Mouse (Mus musculus): Measurements from ENCODE around the gene Olfr68. TPM values are rescaled to one million over a fixed set of nuclear protein-coding genes. Genes with fewer than 3 reads are reported as not detected.
"Not testable (repeated sequence)": the region's sequence is repeated elsewhere in the genome, so short reads cannot be mapped to it uniquely, and the experiment has no call there.

Gene Olfr68
- polyA plus RNA-seq, 1 experiment from 2014 or later, result not detected

DNA sequence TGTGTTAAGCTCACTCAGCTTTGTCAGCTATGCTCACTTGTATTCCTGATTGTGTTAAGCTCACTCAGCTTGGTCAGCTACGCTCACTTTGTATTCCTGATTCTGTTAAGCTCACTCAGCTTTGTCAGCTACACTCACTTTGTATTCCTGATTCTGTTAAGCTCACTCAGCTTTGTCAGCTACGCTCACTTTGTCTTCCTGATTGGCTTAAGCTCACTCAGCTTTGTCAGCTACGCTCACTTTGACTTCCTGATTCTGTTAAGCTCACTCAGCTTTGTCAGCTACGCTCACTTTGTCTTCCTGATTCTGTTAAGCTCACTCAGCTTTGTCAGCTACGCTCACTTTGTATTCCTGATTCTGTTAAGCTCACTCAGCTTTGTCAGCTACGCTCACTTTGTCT is 17.3 kb downstream of the Olfr68 start:
- H3K36me3 ChIP-seq; H3K27ac ChIP-seq (replicated peaks); ATAC-seq (ENCODE audit: extremely low read depth, insufficient number of reproducible peaks, low FRiP score, low TSS enrichment); H3K4me3 ChIP-seq; H3K9ac ChIP-seq; H3K9me3 ChIP-seq; H3K4me1 ChIP-seq; H3K4me2 ChIP-seq; H3K27me3 ChIP-seq (replicated peaks): not testable (repeated sequence)
- 80% methylated on average over 6 of the region's 6 CpGs for WGBS

GRCm38 (mm10) chr7:103757233-103757632 is 22.3 kb downstream of the Olfr68 start, which contains the start of gene Olfr630:
Olfr630 (minus strand) TSS chr7:103757333.
- 40% methylated on average over 2 of the region's 2 CpGs for WGBS

DNA sequence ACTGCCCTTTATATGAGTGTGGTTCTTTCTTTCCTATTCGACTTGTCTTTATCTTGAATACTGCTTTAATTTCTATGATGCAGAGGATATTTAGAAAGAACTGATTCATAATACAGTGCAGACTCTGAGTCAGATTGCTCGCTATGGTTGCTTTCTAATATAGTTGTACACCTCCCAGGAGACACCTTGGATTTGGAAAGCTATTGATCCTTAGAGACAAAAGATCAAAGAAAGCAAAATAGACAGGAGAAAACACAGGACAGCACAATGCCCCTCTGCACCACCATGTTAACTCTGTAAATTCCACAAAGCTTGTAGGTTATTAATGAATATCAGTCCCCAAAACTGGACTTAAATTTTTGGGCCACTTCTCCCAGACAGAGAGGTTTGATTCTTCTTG is 34.7 kb downstream of the Olfr68 start, which contains the start of gene Olfr629:
Gene Olfr629 (minus strand): TSS at position 101 of the 400 bp plus-strand sequence.
- no peaks in the 10 kb centered on the region for H3K27me3 ChIP-seq (replicated peaks)
- 60% methylated on average over 2 of the region's 2 CpGs for WGBS
- no peaks in the 10 kb centered on the region for H3K36me3 ChIP-seq

More at GRCm38 (mm10) chr7:103757233-103757632, 22.3 kb downstream of the Olfr68 start, which contains the start of gene Olfr630:
- Histone ChIP-seq H3K9me3 (no peaks in the 10 kb centered on the region), H3K36me3 (no peaks in the 10 kb centered on the region), H3K4me2 (no peak within 1 kb of the TSS), H3K9ac (no peak within 1 kb of the TSS), H3K27ac (replicated peaks) (no peak within 1 kb of the TSS), H3K4me3 (no peak within 1 kb of the TSS), H3K4me1 (no peaks in the 10 kb centered on the region), H3K27me3 (replicated peaks) (no peaks in the 10 kb centered on the region)
- no peak for ATAC-seq (ENCODE audit: extremely low read depth, insufficient number of reproducible peaks, low FRiP score, low TSS enrichment)

DNA sequence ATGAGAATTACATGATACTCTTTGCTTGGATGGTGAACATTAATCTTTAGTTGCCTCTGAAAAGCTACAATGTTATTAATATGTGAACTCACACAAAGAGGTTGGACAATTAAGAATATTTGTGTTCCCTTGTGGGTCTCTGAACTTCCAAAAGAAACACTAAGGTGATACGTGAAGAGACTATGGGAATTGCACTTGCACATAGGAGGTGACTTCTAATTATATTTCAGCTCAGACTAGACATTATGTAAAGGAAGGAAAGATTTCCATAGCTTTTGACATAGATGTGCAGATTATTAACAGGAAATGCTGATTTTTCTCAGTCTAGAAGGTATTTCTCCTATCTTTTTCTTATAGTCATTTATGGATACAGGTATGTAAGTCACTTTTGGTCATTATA is 49.4 kb downstream of the Olfr68 start, which contains the start of gene Olfr628:
Gene Olfr628 (plus strand): TSS at position 301 of the 400 bp plus-strand sequence.
- no peak within 1 kb of the TSS for H3K4me2 ChIP-seq
- ATAC-seq (ENCODE audit: extremely low read depth, insufficient number of reproducible peaks, low FRiP score, low TSS enrichment), result no peak
- H3K36me3 ChIP-seq, result no peaks in the 10 kb centered on the region
- no peak within 1 kb of the TSS for H3K9ac ChIP-seq
- H3K9me3 ChIP-seq, result no peaks in the 10 kb centered on the region
- no peak within 1 kb of the TSS for H3K27ac ChIP-seq (replicated peaks)
- no peak within 1 kb of the TSS for H3K4me3 ChIP-seq
- H3K4me1 ChIP-seq, result no peaks in the 10 kb centered on the region
- no peaks in the 10 kb centered on the region for H3K27me3 ChIP-seq (replicated peaks)
- 83% methylated on average over 1 of the region's 1 CpGs for WGBS

More for the DNA sequence above, 34.7 kb downstream of the Olfr68 start, which contains the start of gene Olfr629:
- no peak for ATAC-seq (ENCODE audit: extremely low read depth, insufficient number of reproducible peaks, low FRiP score, low TSS enrichment)
- H3K4me1 ChIP-seq, result no peaks in the 10 kb centered on the region
- H3K27ac ChIP-seq (replicated peaks), result no peak within 1 kb of the TSS
- H3K4me3 ChIP-seq, result no peak within 1 kb of the TSS
- 0 out of 2 replicates have a peak, but pooled peaks cover 5% of the 10 kb centered on the region for H3K9me3 ChIP-seq
- no peak within 1 kb of the TSS for H3K4me2 ChIP-seq
- no peak within 1 kb of the TSS for H3K9ac ChIP-seq

Other genes starting within 250 kb of the Olfr68 start
- not detected in 2 replicates for gene Olfr612, start 237.0 kb downstream of the Olfr68 start, polyA plus RNA-seq (2015; fragmentation: Nextera tagmentation; extraction: Ambion mirVana)
- gene Olfr613, start 231.6 kb downstream of the Olfr68 start, polyA plus RNA-seq (2015; fragmentation: Nextera tagmentation; extraction: Ambion mirVana), result not detected in 2 replicates
- gene Olfr615, start 223.6 kb downstream of the Olfr68 start, polyA plus RNA-seq (2015; fragmentation: Nextera tagmentation; extraction: Ambion mirVana), result not detected in 2 replicates
- gene Olfr616, start 210.6 kb downstream of the Olfr68 start, polyA plus RNA-seq (2015; fragmentation: Nextera tagmentation; extraction: Ambion mirVana), result not detected in 2 replicates
- gene Olfr617, start 206.6 kb downstream of the Olfr68 start, polyA plus RNA-seq (2015; fragmentation: Nextera tagmentation; extraction: Ambion mirVana), result not detected in 2 replicates
- not detected in 2 replicates for gene Olfr618, start 189.6 kb downstream of the Olfr68 start, polyA plus RNA-seq (2015; fragmentation: Nextera tagmentation; extraction: Ambion mirVana)
- gene Olfr619, start 179.1 kb downstream of the Olfr68 start, polyA plus RNA-seq (2015; fragmentation: Nextera tagmentation; extraction: Ambion mirVana), result not detected in 2 replicates
- not detected in 2 replicates for gene Olfr620, start 167.2 kb downstream of the Olfr68 start, polyA plus RNA-seq (2015; fragmentation: Nextera tagmentation; extraction: Ambion mirVana)
- not detected in 2 replicates for gene Olfr622, start 137.0 kb downstream of the Olfr68 start, polyA plus RNA-seq (2015; fragmentation: Nextera tagmentation; extraction: Ambion mirVana)
- not detected in 2 replicates for gene Olfr623, start 116.0 kb downstream of the Olfr68 start, polyA plus RNA-seq (2015; fragmentation: Nextera tagmentation; extraction: Ambion mirVana)
- gene Olfr624, start 108.5 kb downstream of the Olfr68 start, polyA plus RNA-seq (2015; fragmentation: Nextera tagmentation; extraction: Ambion mirVana), result 0.03 TPM in 1 of 2 replicates, not detected in the other
- gene Olfr625-ps1, start 97.0 kb downstream of the Olfr68 start, polyA plus RNA-seq (2015; fragmentation: Nextera tagmentation; extraction: Ambion mirVana), result not detected in 2 replicates
- gene Olfr243, start 65.0 kb downstream of the Olfr68 start, polyA plus RNA-seq (2015; fragmentation: Nextera tagmentation; extraction: Ambion mirVana), result not detected in 2 replicates
- not detected in 2 replicates for gene Olfr628, start 49.3 kb downstream of the Olfr68 start, polyA plus RNA-seq (2015; fragmentation: Nextera tagmentation; extraction: Ambion mirVana)
- not detected in 2 replicates for gene Olfr629, start 34.8 kb downstream of the Olfr68 start, polyA plus RNA-seq (2015; fragmentation: Nextera tagmentation; extraction: Ambion mirVana)
- not detected in 2 replicates for gene Olfr630, start 22.4 kb downstream of the Olfr68 start, polyA plus RNA-seq (2015; fragmentation: Nextera tagmentation; extraction: Ambion mirVana)
- not detected in 2 replicates for gene Olfr69, start 8.1 kb downstream of the Olfr68 start, polyA plus RNA-seq (2015; fragmentation: Nextera tagmentation; extraction: Ambion mirVana)
- not detected in 2 replicates for gene Olfr67, start 12.1 kb upstream of the Olfr68 start, polyA plus RNA-seq (2015; fragmentation: Nextera tagmentation; extraction: Ambion mirVana)
- gene Hbb-bt, start 34.3 kb upstream of the Olfr68 start, polyA plus RNA-seq (2015; fragmentation: Nextera tagmentation; extraction: Ambion mirVana), result 7,919 and 10,944 TPM in 2 replicates
- gene Hbb-bs, start 48.4 kb upstream of the Olfr68 start, polyA plus RNA-seq (2015; fragmentation: Nextera tagmentation; extraction: Ambion mirVana), result 15,930 and 21,711 TPM in 2 replicates
- not detected in 2 replicates for gene Hbb-bh2, start 60.8 kb upstream of the Olfr68 start, polyA plus RNA-seq (2015; fragmentation: Nextera tagmentation; extraction: Ambion mirVana)
- gene Hbb-bh1, start 63.5 kb upstream of the Olfr68 start, polyA plus RNA-seq (2015; fragmentation: Nextera tagmentation; extraction: Ambion mirVana), result 230 and 536 TPM in 2 replicates
- gene Hbb-y, start 73.5 kb upstream of the Olfr68 start, polyA plus RNA-seq (2015; fragmentation: Nextera tagmentation; extraction: Ambion mirVana), result 25,617 and 43,684 TPM in 2 replicates
- gene Olfr66, start 106.6 kb upstream of the Olfr68 start, polyA plus RNA-seq (2015; fragmentation: Nextera tagmentation; extraction: Ambion mirVana), result not detected in 2 replicates
- gene Olfr64, start 114.8 kb upstream of the Olfr68 start, polyA plus RNA-seq (2015; fragmentation: Nextera tagmentation; extraction: Ambion mirVana), result not detected in 2 replicates
- not detected in 2 replicates for gene Olfr65, start 123.8 kb upstream of the Olfr68 start, polyA plus RNA-seq (2015; fragmentation: Nextera tagmentation; extraction: Ambion mirVana)
- not detected in 2 replicates for gene Olfr631, start 149.1 kb upstream of the Olfr68 start, polyA plus RNA-seq (2015; fragmentation: Nextera tagmentation; extraction: Ambion mirVana)
- gene Olfr632, start 154.6 kb upstream of the Olfr68 start, polyA plus RNA-seq (2015; fragmentation: Nextera tagmentation; extraction: Ambion mirVana), result not detected in 2 replicates
- not detected in 2 replicates for gene Olfr633, start 164.7 kb upstream of the Olfr68 start, polyA plus RNA-seq (2015; fragmentation: Nextera tagmentation; extraction: Ambion mirVana)
- not detected in 2 replicates for gene Olfr635, start 191.5 kb upstream of the Olfr68 start, polyA plus RNA-seq (2015; fragmentation: Nextera tagmentation; extraction: Ambion mirVana)
- not detected in 2 replicates for gene Olfr638, start 219.0 kb upstream of the Olfr68 start, polyA plus RNA-seq (2015; fragmentation: Nextera tagmentation; extraction: Ambion mirVana)
- not detected in 2 replicates for gene Olfr639, start 237.6 kb upstream of the Olfr68 start, polyA plus RNA-seq (2015; fragmentation: Nextera tagmentation; extraction: Ambion mirVana)
- not detected in 2 replicates for gene Olfr640, start 245.9 kb upstream of the Olfr68 start, polyA plus RNA-seq (2015; fragmentation: Nextera tagmentation; extraction: Ambion mirVana)